Mouse (Mus musculus): ENCODE results near the gene Ttc13.

- no peak for TF ChIP-seq EP300 (IDR thresholded peaks at IDR 0.05; ENCODE audit: low read depth)
- no peak for TF ChIP-seq CTCF (IDR thresholded peaks at IDR 0.05; ENCODE audit: low read depth)
Observed at GRCm38 (mm10) chr8:124677078-124677477, 44.7 kb downstream of the Ttc13 start.
